Mouse (Mus musculus) E14TG2a.4 (cell line): Measurements from ENCODE around the gene Spdya.
A peak's percentile ranks its signal among the peaks of the same experiment; 100 is the strongest.

ENCODE experiments used
- H3K27me3 ChIP-seq: 2 replicates; pipeline ENCODE4 v1.6.1; 2014; ENCODE audit warnings: low read length, control low read depth; ENCODE audit not compliant: insufficient read depth
- H3K36me3 ChIP-seq: 2 replicates; pipeline ENCODE4 v1.6.1; 2014; ENCODE audit warnings: low read length, control low read depth; ENCODE audit not compliant: insufficient read depth
- H3K4me1 ChIP-seq: replicated peaks from 2 replicates; pipeline ENCODE4 v1.6.1; 2014; ENCODE audit warnings: low read depth, low read length, control low read depth
- H3K4me3 ChIP-seq: replicated peaks from 2 replicates; pipeline ENCODE4 v1.5.1; 2014; ENCODE audit warnings: mild to moderate bottlenecking, low read length
- H3K9me3 ChIP-seq: 2 replicates; pipeline ENCODE4 v1.6.1; 2014; ENCODE audit warnings: low read length, control low read depth
- CTCF ChIP-seq: conservative IDR thresholded peaks from 2 replicates; pipeline ENCODE4 v1.5.1; 2014; ENCODE audit warnings: low read length
- NANOG ChIP-seq: IDR thresholded peaks from 2 replicates; pipeline ENCODE4 v1.6.1; 2014; ENCODE audit warnings: borderline replicate concordance, low read length, mixed read lengths
- POU5F1 ChIP-seq: IDR thresholded peaks from 2 replicates; pipeline ENCODE4 v1.6.1; 2014; ENCODE audit warnings: low read length, borderline replicate concordance

Spdya gene

GRCm38 (mm10) chr17:71548586-71548985 is 3.3 kb upstream of the Spdya start:
- peaks cover 33% of the 10 kb centered on the region for H3K27me3 ChIP-seq
- no peaks in the 10 kb centered on the region for H3K36me3 ChIP-seq
- H3K9me3 ChIP-seq = no peaks in the 10 kb centered on the region
- no peak for TF ChIP-seq NANOG
- peak; percentile 73 for TF ChIP-seq CTCF
- peaks cover 11% of the 10 kb centered on the region for H3K4me1 ChIP-seq
- H3K4me3 ChIP-seq = no peak overlapping the region

- peaks cover 11% of the 10 kb centered on the region for H3K4me1 ChIP-seq
- no peaks in the 10 kb centered on the region for H3K36me3 ChIP-seq
- peak overlapping the region; percentile 93 for H3K4me3 ChIP-seq
- H3K9me3 ChIP-seq = no peaks in the 10 kb centered on the region
- peaks cover 44% of the 10 kb centered on the region for H3K27me3 ChIP-seq
- TF ChIP-seq CTCF (no peak), NANOG (no peak), POU5F1 (no peak)
These were observed 511 bp upstream of the Spdya start for GRCm38 (mm10) chr17:71551350-71551749.

- Histone ChIP-seq H3K4me3 (peak overlapping the region; percentile 93; the same call in 1 of the 2 replicates), H3K36me3 (no peaks in the 10 kb centered on the region), H3K9me3 (no peaks in the 10 kb centered on the region), H3K27me3 (peaks cover 44% of the 10 kb centered on the region), H3K4me1 (peaks cover 11% of the 10 kb centered on the region)
- TF ChIP-seq CTCF = no peak
- TF ChIP-seq POU5F1 = no peak
- TF ChIP-seq NANOG = no peak
These were observed 1.0 kb downstream of the Spdya start for GRCm38 (mm10) chr17:71552901-71553300.

- Histone ChIP-seq H3K4me3 (no peak overlapping the region), H3K4me1 (no peaks in the 10 kb centered on the region), H3K27me3 (no peaks in the 10 kb centered on the region), H3K36me3 (no peaks in the 10 kb centered on the region), H3K9me3 (no peaks in the 10 kb centered on the region)
- TF ChIP-seq CTCF (peak; percentile 60), NANOG (no peak)
These were observed 9.8 kb downstream of the Spdya start for GRCm38 (mm10) chr17:71561631-71562030.

- Histone ChIP-seq H3K36me3 (no peaks in the 10 kb centered on the region), H3K9me3 (no peaks in the 10 kb centered on the region), H3K4me1 (no peaks in the 10 kb centered on the region), H3K27me3 (no peaks in the 10 kb centered on the region), H3K4me3 (no peak overlapping the region)
- TF ChIP-seq CTCF = no peak
- TF ChIP-seq POU5F1 = no peak
- no peak for TF ChIP-seq NANOG
These were observed 27.4 kb downstream of the Spdya start for GRCm38 (mm10) chr17:71579176-71579705.

- H3K4me3 ChIP-seq = peak overlapping the region; percentile 93
- H3K4me1 ChIP-seq = peaks cover 36% of the 10 kb centered on the region
- no peak for TF ChIP-seq POU5F1
- TF ChIP-seq NANOG = no peak
- TF ChIP-seq CTCF = no peak
- peaks cover 23% of the 10 kb centered on the region for H3K27me3 ChIP-seq
- H3K9me3 ChIP-seq = no peaks in the 10 kb centered on the region
- peaks cover 30% of the 10 kb centered on the region for H3K36me3 ChIP-seq
These were observed 46.2 kb downstream of the Spdya start for GRCm38 (mm10) chr17:71597881-71598658.

- Histone ChIP-seq H3K9me3 (no peaks in the 10 kb centered on the region), H3K36me3 (peaks cover 21% of the 10 kb centered on the region), H3K4me1 (peaks cover 32% of the 10 kb centered on the region), H3K4me3 (peak overlapping the region; percentile 93), H3K27me3 (peaks cover 30% of the 10 kb centered on the region)
- no peak for TF ChIP-seq POU5F1
- TF ChIP-seq CTCF = no peak
- TF ChIP-seq NANOG = no peak
These were observed 47.0 kb downstream of the Spdya start for GRCm38 (mm10) chr17:71598659-71599554.

- Histone ChIP-seq H3K4me3 (peak within 1 kb of the TSS; percentile 96), H3K9me3 (no peaks in the 10 kb centered on the region), H3K36me3 (peaks cover 32% of the 10 kb centered on the region), H3K4me1 (peaks cover 39% of the 10 kb centered on the region), H3K27me3 (no peaks in the 10 kb centered on the region)
- TF ChIP-seq CTCF (no peak), NANOG (no peak), POU5F1 (no peak)
These were observed 63.9 kb downstream of the Spdya start, which contains the start of gene Wdr43 for GRCm38 (mm10) chr17:71615638-71616318. Gene Wdr43, plus strand, starts transcription at chr17:71615895.
